Mouse (Mus musculus) forebrain, embryonic 14.5 days (tissue): Measurements from ENCODE around the gene Ripor2. TPM values are rescaled to one million over a fixed set of nuclear protein-coding genes. Genes with fewer than 3 reads are reported as not detected.
A peak's percentile ranks its signal among the peaks of the same experiment; 100 is the strongest.

Source experiments
- ATAC-seq: fragments of 200-750 bp; cut with Nextera tagmentation; 2 replicates; pipeline ENCODE4 v1.8.0; 2017; ENCODE audit warnings: mild to moderate bottlenecking, moderate library complexity
- DNase-seq: peaks from one replicate; pipeline ENCODE4 v3.0.0-alpha.2; 2015; ENCODE audit warnings: low spot score
- H3K27ac ChIP-seq: fragments of 300-500 bp; sonication (generic); 2 replicates; pipeline ENCODE4 v1.5.1; 2014; ENCODE audit warnings: low read depth, mild to moderate bottlenecking, control low read depth, low read length, moderate library complexity
- H3K27me3 ChIP-seq: fragments of 300-500 bp; sonication (generic); replicated peaks from 2 replicates; pipeline ENCODE4 v1.6.1; 2014; ENCODE audit warnings: low read length, control low read depth, mixed read lengths; ENCODE audit not compliant: control insufficient read depth, insufficient read depth
- H3K36me3 ChIP-seq: fragments of 300-500 bp; sonication (generic); 2 replicates; pipeline ENCODE4 v1.6.1; 2014; ENCODE audit warnings: low read length, control low read depth; ENCODE audit not compliant: control insufficient read depth, insufficient read depth
- H3K4me1 ChIP-seq: fragments of 300-500 bp; sonication (generic); 2 replicates; pipeline ENCODE4 v1.6.1; 2014; ENCODE audit warnings: antibody characterized with exemption, low read length, control low read depth; ENCODE audit not compliant: control insufficient read depth, insufficient read depth
- H3K4me2 ChIP-seq: fragments of 300-500 bp; sonication (generic); 2 replicates; pipeline ENCODE4 v1.6.1; 2014; ENCODE audit warnings: mild to moderate bottlenecking, control low read depth, low read length
- H3K4me3 ChIP-seq: fragments of 300-500 bp; sonication (generic); 2 replicates; pipeline ENCODE4 v1.5.1; 2014; ENCODE audit warnings: low read depth, low read length, control low read depth
- H3K9ac ChIP-seq: fragments of 300-500 bp; sonication (generic); 2 replicates; pipeline ENCODE4 v1.6.1; 2014; ENCODE audit warnings: mild to moderate bottlenecking, low read length, control low read depth, moderate library complexity
- H3K9me3 ChIP-seq: fragments of 300-500 bp; sonication (generic); replicated peaks from 2 replicates; pipeline ENCODE4 v1.6.1; 2016; ENCODE audit warnings: low read length, control low read depth, mixed read lengths; ENCODE audit not compliant: control insufficient read depth
- WGBS: fragments of 180-500 bp; shearing (Covaris S2); extraction: QIAGEN DNeasy Blood & Tissue Kit; methylation state at CpG from one replicate; pipeline ENCODE4 v1.1.7; 2014; 5-methylcytosine and 5-hydroxymethylcytosine counted together
- polyA plus RNA-seq: library from polyadenylated mRNA; unstranded; fragments of >200 nt; fragmentation: Nextera tagmentation; extraction: Ambion mirVana; gene quantifications from 2 replicates; pipeline ENCODE4 v1.2.1, GENCODE M21; 2014

The Ripor2 gene
- polyA plus RNA-seq, 1 experiment from 2014 or later: 16.9 TPM

DNA sequence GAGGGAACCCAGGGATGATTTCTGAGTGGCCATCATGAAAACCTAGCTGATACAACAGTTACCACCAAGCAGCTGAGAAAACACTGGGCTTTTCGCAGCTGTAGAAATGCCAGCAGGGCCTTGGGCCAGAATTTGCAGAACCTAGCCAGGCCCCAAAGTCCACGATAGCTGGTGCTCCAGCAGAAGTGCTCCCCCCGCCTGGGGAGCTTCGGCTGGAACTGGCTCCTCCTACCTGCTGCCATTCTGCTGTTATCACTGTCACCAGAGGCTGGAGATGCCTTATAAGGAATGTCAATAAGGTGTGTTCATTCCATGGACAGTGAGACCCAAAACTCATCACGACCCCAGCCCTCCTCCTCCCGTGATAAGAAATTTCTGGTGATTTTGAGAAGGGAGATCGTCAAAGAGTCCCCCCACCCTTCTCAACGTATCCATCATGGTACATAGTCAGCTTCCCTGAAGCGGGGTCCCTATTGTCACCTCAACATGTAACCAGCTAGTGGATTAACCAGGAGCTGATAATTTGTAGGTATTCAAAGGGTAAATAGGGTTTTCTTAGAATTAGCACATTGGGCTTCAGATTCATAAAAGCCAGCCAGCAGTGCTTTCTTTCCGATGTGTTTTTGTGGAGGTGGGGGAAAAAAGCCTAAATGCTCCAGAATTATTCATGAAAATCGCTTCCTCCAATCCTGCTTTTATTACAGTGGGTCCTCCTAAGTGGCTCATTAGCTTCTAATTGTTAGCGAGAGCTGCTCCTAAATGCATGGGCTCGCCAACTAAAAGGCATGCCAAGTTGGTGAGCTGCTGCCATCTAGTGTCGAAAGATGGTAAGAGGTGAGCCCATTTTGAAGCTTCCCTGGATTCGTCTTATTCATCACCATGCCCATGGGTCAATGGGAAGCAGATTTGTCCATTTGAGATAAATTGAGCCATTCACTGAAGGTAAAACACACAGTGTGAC is 105.0 kb downstream of the Ripor2 start:
- Histone ChIP-seq H3K4me2 (peak overlapping the region; percentile 38), H3K27ac (peak overlapping the region; percentile 65; the same call in 1 of the 2 replicates), H3K9ac (no peak overlapping the region), H3K4me1 (no peaks in the 10 kb centered on the region; the same call in 1 of the 2 replicates), H3K36me3 (0 out of 2 replicates have a peak, but pooled peaks cover 5% of the 10 kb centered on the region), H3K9me3 (no peaks in the 10 kb centered on the region), H3K27me3 (no peaks in the 10 kb centered on the region), H3K4me3 (no peak overlapping the region)
- peak; percentile 97 for DNase-seq
- 12% methylated on average over 15 of the region's 15 CpGs for WGBS
- peak; percentile 96 for ATAC-seq

- ATAC-seq (no peak), DNase-seq (no peak)
- H3K4me3 ChIP-seq: no peak overlapping the region
- no peak overlapping the region for H3K27ac ChIP-seq
- WGBS: 90% methylated on average over 7 of the region's 7 CpGs
- H3K4me1 ChIP-seq: no peaks in the 10 kb centered on the region
- no peaks in the 10 kb centered on the region for H3K27me3 ChIP-seq
- H3K9ac ChIP-seq: no peak overlapping the region
- no peak overlapping the region for H3K4me2 ChIP-seq
- 0 out of 2 replicates have a peak, but pooled peaks cover 6% of the 10 kb centered on the region for H3K36me3 ChIP-seq
- H3K9me3 ChIP-seq: no peaks in the 10 kb centered on the region
These were observed 111.3 kb downstream of the Ripor2 start for GRCm38 (mm10) chr13:24693312-24693711.

DNA sequence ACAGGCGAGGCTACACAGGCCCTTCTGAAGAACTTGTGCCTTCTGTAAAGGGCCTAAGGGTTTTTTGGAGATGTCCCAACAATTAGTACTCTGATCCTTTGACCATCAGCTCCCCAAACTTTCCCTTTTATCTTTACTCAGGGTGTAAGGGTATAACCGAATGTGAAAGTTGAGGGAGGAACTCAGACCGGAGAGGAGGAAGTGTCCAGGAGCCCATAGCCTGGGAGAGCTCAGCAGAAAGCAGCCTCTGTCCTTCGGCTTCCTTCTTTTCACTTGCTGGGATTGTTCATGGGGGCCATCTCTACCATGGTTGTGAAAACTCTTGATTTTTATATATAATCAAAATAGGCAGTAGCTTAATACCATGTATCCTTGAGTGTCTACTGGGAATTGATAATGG is 116.8 kb downstream of the Ripor2 start:
- 93% methylated on average over 4 of the region's 4 CpGs for WGBS
- Histone ChIP-seq H3K4me3 (no peak overlapping the region), H3K9me3 (no peaks in the 10 kb centered on the region), H3K4me1 (no peaks in the 10 kb centered on the region), H3K9ac (no peak overlapping the region), H3K36me3 (peaks cover 17% of the 10 kb centered on the region; the same call in 1 of the 2 replicates), H3K27me3 (no peaks in the 10 kb centered on the region), H3K4me2 (no peak overlapping the region), H3K27ac (no peak overlapping the region)
- DNase-seq: no peak
- ATAC-seq: no peak

GRCm38 (mm10) chr13:24702128-24702527 is 120.1 kb downstream of the Ripor2 start:
- DNase-seq (no peak), ATAC-seq (no peak)
- H3K4me3 ChIP-seq: no peak overlapping the region
- H3K27me3 ChIP-seq: no peaks in the 10 kb centered on the region
- H3K27ac ChIP-seq: no peak overlapping the region
- H3K9ac ChIP-seq: no peak overlapping the region
- H3K9me3 ChIP-seq: no peaks in the 10 kb centered on the region
- no peak overlapping the region for H3K4me2 ChIP-seq
- WGBS: 87% methylated on average over 5 of the region's 5 CpGs
- no peaks in the 10 kb centered on the region for H3K4me1 ChIP-seq
- peaks cover 14% of the 10 kb centered on the region for H3K36me3 ChIP-seq

GRCm38 (mm10) chr13:24709656-24710396 is 127.8 kb downstream of the Ripor2 start:
- Histone ChIP-seq H3K4me1 (no peaks in the 10 kb centered on the region), H3K9me3 (no peaks in the 10 kb centered on the region), H3K36me3 (peaks cover 7% of the 10 kb centered on the region; the same call in 1 of the 2 replicates), H3K4me2 (no peak overlapping the region), H3K9ac (no peak overlapping the region), H3K27me3 (no peaks in the 10 kb centered on the region), H3K4me3 (no peak overlapping the region), H3K27ac (no peak overlapping the region)
- 53% methylated on average over 12 of the region's 12 CpGs for WGBS
- ATAC-seq (no peak), DNase-seq (no peak)

DNA sequence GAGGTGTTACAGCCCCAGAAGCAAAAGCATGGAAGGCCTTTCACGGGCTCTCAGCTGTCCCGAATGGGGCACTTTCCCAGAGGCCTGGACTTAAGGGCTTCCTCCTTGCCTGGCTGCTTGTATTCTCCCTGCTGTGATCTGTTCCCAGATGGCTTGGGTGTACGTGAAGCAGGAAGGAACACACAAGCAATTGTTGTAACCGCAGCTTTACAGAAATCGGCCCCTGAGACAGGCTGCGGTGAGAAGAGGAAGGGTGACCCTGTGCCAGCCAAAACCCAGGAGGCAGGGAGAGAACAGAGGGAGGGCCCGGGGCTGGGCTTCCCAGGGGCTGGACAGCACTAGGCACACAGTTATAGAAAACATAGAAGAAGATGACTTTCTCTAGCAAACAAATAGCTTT is 129.0 kb downstream of the Ripor2 start:
- ATAC-seq: no peak
- Histone ChIP-seq H3K36me3 (peaks cover 9% of the 10 kb centered on the region; the same call in 1 of the 2 replicates), H3K4me2 (no peak overlapping the region), H3K4me3 (no peak overlapping the region), H3K4me1 (no peaks in the 10 kb centered on the region), H3K27ac (no peak overlapping the region), H3K9me3 (no peaks in the 10 kb centered on the region), H3K27me3 (no peaks in the 10 kb centered on the region), H3K9ac (no peak overlapping the region)
- DNase-seq: no peak
- 60% methylated on average over 7 of the region's 7 CpGs for WGBS

DNA sequence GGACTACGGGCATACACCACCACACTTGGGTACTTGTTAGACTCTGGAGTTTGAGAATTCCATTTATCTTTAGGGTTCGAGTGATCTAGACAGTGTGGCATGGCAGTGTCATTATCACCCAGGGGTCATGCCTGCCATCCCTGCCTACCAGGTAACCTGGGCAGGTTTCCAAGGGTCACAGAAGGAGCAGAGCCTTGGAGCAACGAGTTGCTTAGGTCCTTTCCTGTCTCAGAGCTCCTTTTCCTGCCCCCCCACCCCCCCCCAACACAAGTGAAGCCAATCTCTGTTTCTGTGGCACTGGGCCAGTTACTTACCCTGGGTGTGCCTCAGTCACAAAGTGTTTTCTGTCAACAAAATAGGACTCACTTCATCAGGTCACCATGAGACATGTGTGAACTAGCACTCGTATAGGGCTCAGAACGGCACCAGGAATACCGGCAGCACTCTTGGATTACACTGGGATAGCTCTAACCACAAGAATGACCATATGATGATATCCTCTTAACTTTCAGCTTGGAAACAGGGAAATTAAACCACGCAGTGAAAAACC is 130.7 kb downstream of the Ripor2 start:
- Histone ChIP-seq H3K4me1 (no peaks in the 10 kb centered on the region), H3K9ac (no peak overlapping the region), H3K27me3 (no peaks in the 10 kb centered on the region), H3K9me3 (no peaks in the 10 kb centered on the region), H3K4me3 (no peak overlapping the region), H3K36me3 (peaks cover 8% of the 10 kb centered on the region; the same call in 1 of the 2 replicates), H3K4me2 (no peak overlapping the region), H3K27ac (no peak overlapping the region)
- DNase-seq (no peak), ATAC-seq (no peak)
- WGBS: 87% methylated on average over 7 of the region's 7 CpGs

GRCm38 (mm10) chr13:24713434-24714000 is 131.5 kb downstream of the Ripor2 start:
- 7% methylated on average over 16 of the region's 16 CpGs for WGBS
- Histone ChIP-seq H3K27ac (no peak overlapping the region), H3K4me3 (no peak overlapping the region), H3K4me2 (peak overlapping the region; percentile 36), H3K36me3 (peaks cover 8% of the 10 kb centered on the region; the same call in 1 of the 2 replicates), H3K9ac (peak overlapping the region; percentile 41; the same call in 1 of the 2 replicates), H3K9me3 (no peaks in the 10 kb centered on the region), H3K4me1 (no peaks in the 10 kb centered on the region), H3K27me3 (no peaks in the 10 kb centered on the region)
- DNase-seq (peak; percentile 87), ATAC-seq (peak; percentile 90)
